Mouse (Mus musculus): ENCODE measurements around the gene Tlk2. TPM values are rescaled to one million over a fixed set of nuclear protein-coding genes. Genes with fewer than 3 reads are reported as not detected.

The Tlk2 gene
- polyA plus RNA-seq, 1 experiment from 2014 or later = 18.6 TPM

DNA sequence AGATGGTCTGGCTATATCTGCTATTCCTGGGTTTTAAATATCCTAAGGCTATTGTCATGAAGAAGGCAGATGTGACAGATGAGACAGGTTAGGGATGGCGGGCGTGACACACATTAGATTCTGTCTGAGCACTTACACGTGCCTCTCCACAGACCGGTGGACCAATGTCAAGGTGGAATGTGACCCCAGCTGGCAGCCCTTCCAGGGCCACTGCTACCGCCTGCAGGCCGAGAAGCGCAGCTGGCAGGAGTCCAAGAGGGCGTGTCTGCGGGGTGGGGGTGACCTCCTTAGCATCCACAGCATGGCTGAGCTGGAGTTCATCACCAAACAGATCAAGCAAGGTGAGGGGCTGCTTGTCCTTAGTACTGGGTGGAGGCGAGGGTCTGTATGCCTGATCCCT, 153.1 kb downstream of the Tlk2 start:
- H3K4me3 ChIP-seq = no peak overlapping the region
- ATAC-seq (replicated peaks) = no peak
- H3K9ac ChIP-seq (replicated peaks) = no peak overlapping the region
- peaks cover 14% of the 10 kb centered on the region; the same call in 1 of the 2 replicates for H3K4me1 ChIP-seq
- no peaks in the 10 kb centered on the region for H3K9me3 ChIP-seq
- 39% methylated on average over 10 of the region's 10 CpGs for WGBS
- H3K27ac ChIP-seq (replicated peaks) = no peak overlapping the region
- no peaks in the 10 kb centered on the region for H3K36me3 ChIP-seq
- no peaks in the 10 kb centered on the region for H3K27me3 ChIP-seq
- no peak overlapping the region for H3K4me2 ChIP-seq (replicated peaks)

DNA sequence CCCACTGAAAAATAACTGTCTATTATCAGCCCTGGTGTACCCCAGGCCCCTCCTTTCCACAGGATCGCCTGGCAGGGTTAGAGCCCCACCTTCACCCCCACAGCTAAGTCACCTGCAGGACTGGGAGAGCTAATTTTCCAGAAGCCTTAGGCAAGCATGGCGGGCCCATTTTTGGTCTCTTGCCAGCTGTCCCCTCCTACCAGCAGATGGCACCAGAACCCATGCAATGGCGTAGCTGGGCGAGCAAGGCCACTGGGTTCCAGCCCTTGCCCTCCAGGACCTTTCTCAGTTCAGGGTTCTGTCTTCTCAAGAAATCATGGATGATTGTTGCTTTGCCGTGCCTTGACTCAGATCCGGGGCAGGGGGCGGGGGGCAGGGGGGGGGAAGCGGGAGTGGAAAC, 153.9 kb downstream of the Tlk2 start:
- H3K4me3 ChIP-seq = no peak overlapping the region
- H3K9me3 ChIP-seq = no peaks in the 10 kb centered on the region
- H3K27me3 ChIP-seq = no peaks in the 10 kb centered on the region
- no peaks in the 10 kb centered on the region for H3K36me3 ChIP-seq
- H3K4me1 ChIP-seq = peaks cover 14% of the 10 kb centered on the region; the same call in 1 of the 2 replicates
- H3K9ac ChIP-seq (replicated peaks) = no peak overlapping the region
- no peak overlapping the region for H3K4me2 ChIP-seq (replicated peaks)
- WGBS = 66% methylated on average over 8 of the region's 8 CpGs
- ATAC-seq (replicated peaks) = peak; percentile 47; the same call in 1 of the 2 replicates
- no peak overlapping the region for H3K27ac ChIP-seq (replicated peaks)

Other genes starting within 250 kb of the Tlk2 start
- gene Efcab3, start 115.2 kb upstream of the Tlk2 start, polyA plus RNA-seq (2015; fragmentation: Nextera tagmentation; extraction: Ambion mirVana) = not detected in 2 replicates
- 30.6 and 34.7 TPM in 2 replicates for gene Mettl2, start 52.4 kb upstream of the Tlk2 start, polyA plus RNA-seq (2015; fragmentation: Nextera tagmentation; extraction: Ambion mirVana)
- not detected in 2 replicates for gene Gm10842, start 31.9 kb upstream of the Tlk2 start, polyA plus RNA-seq (2015; fragmentation: Nextera tagmentation; extraction: Ambion mirVana)
- 4.1 and 4.3 TPM in 2 replicates for gene Mrc2, start 113.8 kb downstream of the Tlk2 start, polyA plus RNA-seq (2015; fragmentation: Nextera tagmentation; extraction: Ambion mirVana)

Measured in forebrain, embryonic 15.5 days (tissue).